Mouse (Mus musculus) neural tube, embryonic 13.5 days (tissue): Measurements from ENCODE around the gene Gm10295. TPM values are rescaled to one million over a fixed set of nuclear protein-coding genes. Genes with fewer than 3 reads are reported as not detected.

Experiments used
- ATAC-seq: fragments of 200-750 bp; cut with Nextera tagmentation; 2 replicates; pipeline ENCODE4 v1.8.0; 2017; ENCODE audit warnings: low read depth, mild to moderate bottlenecking, moderate TSS enrichment, moderate library complexity
- H3K27ac ChIP-seq: fragments of 300-500 bp; sonication (generic); replicated peaks from 2 replicates; pipeline ENCODE4 v1.5.1; 2015; ENCODE audit warnings: moderate library complexity, mild to moderate bottlenecking, inconsistent platforms
- H3K27me3 ChIP-seq: fragments of 300-500 bp; sonication (generic); 2 replicates; pipeline ENCODE4 v1.6.1; 2015; ENCODE audit warnings: mild to moderate bottlenecking, inconsistent platforms
- H3K36me3 ChIP-seq: fragments of 300-500 bp; sonication (generic); 2 replicates; pipeline ENCODE4 v1.6.1; 2015; ENCODE audit warnings: mild to moderate bottlenecking, inconsistent platforms
- H3K4me1 ChIP-seq: fragments of 300-500 bp; sonication (generic); replicated peaks from 2 replicates; pipeline ENCODE4 v1.6.1; 2015; ENCODE audit warnings: inconsistent platforms
- H3K4me2 ChIP-seq: fragments of 300-500 bp; sonication (generic); 2 replicates; pipeline ENCODE4 v1.6.1; 2015; ENCODE audit warnings: inconsistent platforms, mild to moderate bottlenecking, moderate library complexity
- H3K4me3 ChIP-seq: fragments of 300-500 bp; sonication (generic); 2 replicates; pipeline ENCODE4 v1.5.1; 2015; ENCODE audit warnings: mild to moderate bottlenecking, inconsistent platforms
- H3K9ac ChIP-seq: fragments of 300-500 bp; sonication (generic); 2 replicates; pipeline ENCODE4 v1.6.1; 2015; ENCODE audit warnings: moderate library complexity, mild to moderate bottlenecking, inconsistent platforms
- H3K9me3 ChIP-seq: fragments of 300-500 bp; sonication (generic); 2 replicates; pipeline ENCODE4 v1.6.1; 2016; ENCODE audit warnings: inconsistent platforms
- WGBS: fragments of 180-500 bp; shearing (Covaris S2); methylation state at CpG from one replicate; pipeline ENCODE4 v1.1.7; 2015; 5-methylcytosine and 5-hydroxymethylcytosine counted together
- polyA plus RNA-seq: library from polyadenylated mRNA; unstranded; fragments of >200 nt; fragmentation: Nextera tagmentation; extraction: Ambion mirVana; gene quantifications from 2 replicates; pipeline ENCODE4 v1.2.1, GENCODE M21; 2015

The Gm10295 gene
- not detected in 2 replicates for polyA plus RNA-seq

- H3K36me3 ChIP-seq, result no peaks in the 10 kb centered on the region
- peak within 1 kb of the TSS; percentile 10; the same call in 1 of the 2 replicates for H3K9ac ChIP-seq
- no peak within 1 kb of the TSS for H3K4me3 ChIP-seq
- ATAC-seq, result no peak
- peaks cover 18% of the 10 kb centered on the region for H3K4me1 ChIP-seq
- 4% methylated on average over 11 of the region's 11 CpGs for WGBS
- peak within 1 kb of the TSS; percentile 35 for H3K4me2 ChIP-seq
- no peaks in the 10 kb centered on the region for H3K27me3 ChIP-seq
- no peak within 1 kb of the TSS for H3K27ac ChIP-seq
- H3K9me3 ChIP-seq, result no peaks in the 10 kb centered on the region
These were observed at the start of gene Gm10295 for GRCm38 (mm10) chr7:71351364-71351763. Gene Gm10295 (minus strand): TSS chr7:71351485.

DNA sequence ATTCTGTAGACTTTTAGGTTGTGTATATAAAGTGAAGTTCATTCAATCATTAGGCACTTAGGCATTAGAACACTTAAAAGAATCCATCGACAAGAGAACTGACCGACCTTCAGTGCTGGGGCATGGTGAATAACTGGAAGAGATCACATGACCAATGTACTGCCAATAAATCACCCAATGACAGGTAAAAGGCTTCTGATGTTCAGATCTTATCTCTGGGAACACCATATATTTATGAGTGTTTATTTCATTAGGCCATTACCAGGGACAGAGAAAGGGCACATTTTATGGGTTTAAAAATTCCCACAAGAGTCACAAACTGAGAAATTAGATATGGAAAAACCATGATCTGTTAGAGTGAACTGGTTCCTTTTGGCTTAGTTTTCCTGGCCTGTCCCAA, 49.7 kb upstream of the Gm10295 start:
- Histone ChIP-seq H3K36me3 (no peaks in the 10 kb centered on the region), H3K27me3 (no peaks in the 10 kb centered on the region), H3K4me1 (no peaks in the 10 kb centered on the region), H3K4me2 (no peak overlapping the region), H3K27ac (no peak overlapping the region), H3K9ac (no peak overlapping the region), H3K9me3 (no peaks in the 10 kb centered on the region), H3K4me3 (no peak overlapping the region)
- 65% methylated on average over 2 of the region's 2 CpGs for WGBS
- no peak for ATAC-seq

- 75% methylated on average over 5 of the region's 5 CpGs for WGBS
- no peak for ATAC-seq
- Histone ChIP-seq H3K27ac (no peak overlapping the region), H3K27me3 (no peaks in the 10 kb centered on the region), H3K4me2 (no peak overlapping the region), H3K36me3 (no peaks in the 10 kb centered on the region), H3K4me3 (no peak overlapping the region), H3K9me3 (no peaks in the 10 kb centered on the region), H3K4me1 (no peaks in the 10 kb centered on the region), H3K9ac (no peak overlapping the region)
These were observed 48.8 kb upstream of the Gm10295 start for GRCm38 (mm10) chr7:71399891-71400632.

GRCm38 (mm10) chr7:71398959-71399756, 47.9 kb upstream of the Gm10295 start:
- ATAC-seq, result no peak
- Histone ChIP-seq H3K9ac (no peak overlapping the region), H3K4me1 (no peaks in the 10 kb centered on the region), H3K36me3 (no peaks in the 10 kb centered on the region), H3K27ac (no peak overlapping the region), H3K4me2 (no peak overlapping the region), H3K4me3 (no peak overlapping the region), H3K9me3 (no peaks in the 10 kb centered on the region), H3K27me3 (no peaks in the 10 kb centered on the region)
- WGBS, result 50% methylated on average over 10 of the region's 10 CpGs

- WGBS, result 83% methylated on average over 1 of the region's 1 CpGs
- no peaks in the 10 kb centered on the region for H3K36me3 ChIP-seq
- H3K27ac ChIP-seq, result no peak overlapping the region
- H3K4me2 ChIP-seq, result no peak overlapping the region
- no peaks in the 10 kb centered on the region for H3K27me3 ChIP-seq
- H3K4me1 ChIP-seq, result no peaks in the 10 kb centered on the region
- H3K9me3 ChIP-seq, result no peaks in the 10 kb centered on the region
- H3K9ac ChIP-seq, result no peak overlapping the region
- no peak for ATAC-seq
- no peak overlapping the region for H3K4me3 ChIP-seq
These were observed 47.1 kb upstream of the Gm10295 start for GRCm38 (mm10) chr7:71398389-71398788.

- Histone ChIP-seq H3K27me3 (no peaks in the 10 kb centered on the region), H3K36me3 (no peaks in the 10 kb centered on the region), H3K4me1 (no peaks in the 10 kb centered on the region), H3K4me3 (no peak overlapping the region), H3K27ac (no peak overlapping the region), H3K9me3 (no peaks in the 10 kb centered on the region), H3K4me2 (no peak overlapping the region), H3K9ac (no peak overlapping the region)
- ATAC-seq, result no peak
- WGBS, result 30% methylated on average over 4 of the region's 4 CpGs
These were observed 41.6 kb upstream of the Gm10295 start for GRCm38 (mm10) chr7:71392795-71393341.

DNA sequence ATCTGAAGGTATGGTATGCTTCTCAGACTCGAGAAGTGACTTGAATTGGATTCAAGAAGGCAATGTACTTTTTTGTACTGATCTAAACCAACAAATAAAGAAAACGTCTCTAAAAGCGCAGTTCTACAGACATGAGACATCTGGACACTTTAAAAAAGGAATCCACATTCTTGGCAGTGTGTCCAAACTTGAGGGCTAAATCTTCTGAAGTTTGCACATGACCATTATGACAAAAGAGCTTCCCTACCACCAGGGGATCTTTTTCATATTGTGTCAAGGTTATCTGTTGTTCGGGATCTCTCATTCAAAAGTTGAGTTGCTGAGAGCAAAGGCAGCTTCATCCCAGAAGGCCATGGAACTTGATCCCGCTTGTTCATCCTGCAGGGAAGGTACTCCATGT, 40.0 kb upstream of the Gm10295 start:
- H3K36me3 ChIP-seq, result no peaks in the 10 kb centered on the region
- H3K27ac ChIP-seq, result no peak overlapping the region
- no peaks in the 10 kb centered on the region; the same call in 1 of the 2 replicates for H3K4me1 ChIP-seq
- WGBS, result 79% methylated on average over 5 of the region's 5 CpGs
- no peak for ATAC-seq
- H3K4me2 ChIP-seq, result no peak overlapping the region
- H3K9ac ChIP-seq, result no peak overlapping the region
- no peaks in the 10 kb centered on the region for H3K27me3 ChIP-seq
- H3K9me3 ChIP-seq, result no peaks in the 10 kb centered on the region
- no peak overlapping the region for H3K4me3 ChIP-seq

DNA sequence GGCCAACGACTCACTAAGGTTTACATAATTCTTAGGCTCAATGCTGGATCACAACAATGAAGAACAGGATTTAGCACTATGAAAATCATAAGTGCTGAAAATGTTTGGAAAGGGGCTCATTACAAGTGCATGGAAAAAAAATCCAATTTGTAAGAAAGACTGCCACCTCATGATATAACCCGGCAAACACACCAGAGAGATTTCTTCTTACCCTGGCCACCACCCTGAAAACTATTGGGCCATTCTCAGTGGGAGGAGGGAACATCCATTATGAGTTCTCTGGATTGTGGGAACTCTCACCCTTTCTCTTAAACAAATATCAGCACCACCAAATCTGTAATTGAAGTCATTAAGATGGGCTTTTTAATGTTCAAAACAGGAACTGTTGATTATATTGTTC, 39.0 kb upstream of the Gm10295 start:
- Histone ChIP-seq H3K9ac (no peak overlapping the region), H3K27me3 (no peaks in the 10 kb centered on the region), H3K9me3 (no peaks in the 10 kb centered on the region), H3K4me1 (peaks cover 10% of the 10 kb centered on the region), H3K4me2 (no peak overlapping the region), H3K36me3 (no peaks in the 10 kb centered on the region), H3K4me3 (no peak overlapping the region), H3K27ac (no peak overlapping the region)
- WGBS, result 91% methylated on average over 2 of the region's 2 CpGs
- no peak for ATAC-seq

DNA sequence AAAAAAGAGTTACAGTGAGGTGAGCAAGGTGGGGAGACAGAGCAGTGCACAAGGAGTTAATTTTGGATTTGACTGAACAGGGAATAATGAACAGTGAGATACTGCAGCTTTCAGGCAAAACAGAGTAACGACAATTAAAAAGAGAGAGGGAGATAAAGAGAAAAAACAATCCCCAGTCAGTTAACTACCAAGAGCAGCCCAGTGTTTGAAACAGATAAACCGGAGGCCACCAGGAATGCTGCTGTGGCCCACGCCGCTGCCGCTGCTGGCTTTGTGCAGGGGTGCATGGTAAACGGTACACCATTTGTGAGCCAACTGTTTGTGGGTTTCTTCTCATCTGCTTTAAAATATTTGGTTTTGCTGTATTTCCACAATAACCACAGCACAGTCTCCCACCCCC, 34.8 kb upstream of the Gm10295 start:
- Histone ChIP-seq H3K27me3 (no peaks in the 10 kb centered on the region), H3K27ac (0 out of 2 replicates have a peak overlapping the region, but pooled peaks have one; percentile 4), H3K4me3 (no peak overlapping the region), H3K4me1 (peaks cover 50% of the 10 kb centered on the region), H3K9ac (no peak overlapping the region), H3K36me3 (no peaks in the 10 kb centered on the region), H3K9me3 (no peaks in the 10 kb centered on the region), H3K4me2 (no peak overlapping the region)
- WGBS, result 8% methylated on average over 6 of the region's 6 CpGs
- no peak for ATAC-seq

DNA sequence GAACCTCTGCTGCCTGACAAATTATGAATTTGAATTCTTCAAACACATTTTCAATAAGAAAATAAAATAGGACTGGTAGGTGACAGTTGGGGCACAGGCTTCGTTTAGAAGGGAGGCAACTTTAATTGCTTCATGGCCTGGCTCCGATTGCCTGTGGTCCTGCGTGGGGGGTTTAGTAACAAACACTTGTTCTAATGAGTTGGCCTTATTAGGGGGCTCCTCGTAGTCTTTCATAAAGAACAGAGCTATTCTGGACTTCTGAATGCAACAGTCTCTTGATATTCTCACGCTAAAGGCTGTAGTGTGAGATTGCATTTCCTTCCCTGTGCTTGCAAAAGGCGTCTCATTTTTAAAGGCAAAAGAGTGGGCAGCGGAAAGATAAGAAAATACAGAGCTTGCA, 33.6 kb upstream of the Gm10295 start:
- peak overlapping the region; percentile 85 for H3K27ac ChIP-seq
- H3K9me3 ChIP-seq, result no peaks in the 10 kb centered on the region

GRCm38 (mm10) chr7:71383341-71384130, 32.3 kb upstream of the Gm10295 start:
- Histone ChIP-seq H3K4me3 (no peak overlapping the region), H3K36me3 (no peaks in the 10 kb centered on the region), H3K27ac (peak overlapping the region; percentile 85), H3K4me1 (peaks cover 69% of the 10 kb centered on the region), H3K9me3 (no peaks in the 10 kb centered on the region), H3K4me2 (peak overlapping the region; percentile 45), H3K9ac (peak overlapping the region; percentile 43), H3K27me3 (no peaks in the 10 kb centered on the region)
- WGBS, result 8% methylated on average over 20 of the region's 20 CpGs
- ATAC-seq, result peak; percentile 82

More for the DNA sequence above, 33.6 kb upstream of the Gm10295 start:
- Histone ChIP-seq H3K27me3 (no peaks in the 10 kb centered on the region), H3K36me3 (no peaks in the 10 kb centered on the region), H3K4me1 (peaks cover 61% of the 10 kb centered on the region), H3K4me2 (no peak overlapping the region), H3K4me3 (no peak overlapping the region), H3K9ac (peak overlapping the region; percentile 38; the same call in 1 of the 2 replicates)
- ATAC-seq, result no peak
- WGBS, result 20% methylated on average over 7 of the region's 7 CpGs
